Mouse (Mus musculus) hindbrain, postnatal 0 days (tissue): Measurements from ENCODE around the gene Aqp1. TPM values are rescaled to one million over a fixed set of nuclear protein-coding genes. Genes with fewer than 3 reads are reported as not detected.

Experiments
- ATAC-seq: fragments of 200-750 bp; cut with Nextera tagmentation; 2 replicates; pipeline ENCODE4 v1.8.0; 2017; ENCODE audit warnings: mild to moderate bottlenecking, moderate TSS enrichment, moderate library complexity
- DNase-seq: peaks from one replicate; pipeline ENCODE4 v3.0.0-alpha.2; 2015; ENCODE audit warnings: low spot score
- H3K27ac ChIP-seq: fragments of 300-500 bp; sonication (generic); 2 replicates; pipeline ENCODE4 v1.5.1; 2014; ENCODE audit warnings: mild to moderate bottlenecking
- H3K27me3 ChIP-seq: fragments of 300-500 bp; sonication (generic); 2 replicates; pipeline ENCODE4 v1.6.1; 2014; ENCODE audit warnings: low read length, mixed read lengths; ENCODE audit not compliant: insufficient read depth
- H3K36me3 ChIP-seq: fragments of 300-500 bp; sonication (generic); 2 replicates; pipeline ENCODE4 v1.6.1; 2014; ENCODE audit warnings: low read length, mixed read lengths; ENCODE audit not compliant: insufficient read depth
- H3K4me1 ChIP-seq: fragments of 300-500 bp; sonication (generic); 2 replicates; pipeline ENCODE4 v1.6.1; 2014; ENCODE audit warnings: antibody characterized with exemption, low read length, mixed read lengths; ENCODE audit not compliant: insufficient read depth
- H3K4me2 ChIP-seq: fragments of 300-500 bp; sonication (generic); 2 replicates; pipeline ENCODE4 v1.6.1; 2014; ENCODE audit warnings: low read depth, mild to moderate bottlenecking, low read length, moderate library complexity, mixed read lengths
- H3K4me3 ChIP-seq: fragments of 300-500 bp; sonication (generic); 2 replicates; pipeline ENCODE4 v1.5.1; 2014; ENCODE audit warnings: low read length
- H3K9ac ChIP-seq: fragments of 300-500 bp; sonication (generic); replicated peaks from 2 replicates; pipeline ENCODE4 v1.6.1; 2014; ENCODE audit warnings: mild to moderate bottlenecking, low read length, moderate library complexity, mixed read lengths
- H3K9me3 ChIP-seq: fragments of 300-500 bp; sonication (generic); 2 replicates; pipeline ENCODE4 v1.6.1; 2016; ENCODE audit warnings: low read length, mixed read lengths
- CTCF ChIP-seq: IDR thresholded peaks from 2 replicates; pipeline ENCODE4 v1.5.1; 2016; ENCODE audit warnings: antibody characterized with exemption, control low read depth, low read depth
- WGBS: fragments of 180-500 bp; shearing (Covaris S2); extraction: QIAGEN DNeasy Blood & Tissue Kit; methylation state at CpG from one replicate; pipeline ENCODE4 v1.1.7; 2014; 5-methylcytosine and 5-hydroxymethylcytosine counted together
- polyA plus RNA-seq: library from polyadenylated mRNA; unstranded; fragments of >200 nt; fragmentation: Nextera tagmentation; extraction: Ambion mirVana; gene quantifications from 2 replicates; pipeline ENCODE4 v1.2.1, GENCODE M21; 2015
- total RNA-seq: library from RNA; depleted of rRNA; stranded (reverse); fragments of >200 nt; gene quantifications from 2 replicates; pipeline ENCODE4 v1.2.3, GENCODE M21; 2014

Gene Aqp1
- total and polyA plus RNA-seq, 2 experiments from 2014 or later, result 19.5 to 32.6 TPM

- Histone ChIP-seq H3K4me1 (no peaks in the 10 kb centered on the region), H3K9ac (no peak overlapping the region), H3K36me3 (no peaks in the 10 kb centered on the region), H3K4me3 (no peak overlapping the region), H3K4me2 (no peak overlapping the region), H3K27me3 (no peaks in the 10 kb centered on the region), H3K27ac (no peak overlapping the region), H3K9me3 (no peaks in the 10 kb centered on the region)
- WGBS, result 75% methylated on average over 2 of the region's 2 CpGs
- DNase-seq (no peak), ATAC-seq (no peak)
- TF ChIP-seq CTCF, result no peak
These were observed 26.1 kb upstream of the Aqp1 start for GRCm38 (mm10) chr6:55310179-55310578.

GRCm38 (mm10) chr6:55311962-55312361 is 24.3 kb upstream of the Aqp1 start:
- ATAC-seq (no peak), DNase-seq (no peak)
- no peaks in the 10 kb centered on the region for H3K36me3 ChIP-seq
- no peak overlapping the region for H3K4me2 ChIP-seq
- WGBS, result 78% methylated on average over 5 of the region's 5 CpGs
- no peak overlapping the region for H3K4me3 ChIP-seq
- no peaks in the 10 kb centered on the region for H3K4me1 ChIP-seq
- no peaks in the 10 kb centered on the region for H3K27me3 ChIP-seq
- no peak for TF ChIP-seq CTCF
- no peaks in the 10 kb centered on the region for H3K9me3 ChIP-seq
- no peak overlapping the region for H3K9ac ChIP-seq
- no peak overlapping the region for H3K27ac ChIP-seq

GRCm38 (mm10) chr6:55313893-55314292 is 22.3 kb upstream of the Aqp1 start:
- WGBS, result 93% methylated on average over 4 of the region's 4 CpGs
- no peak overlapping the region for H3K27ac ChIP-seq
- H3K4me1 ChIP-seq, result no peaks in the 10 kb centered on the region
- H3K27me3 ChIP-seq, result no peaks in the 10 kb centered on the region
- H3K9ac ChIP-seq, result no peak overlapping the region
- H3K4me3 ChIP-seq, result no peak overlapping the region
- no peaks in the 10 kb centered on the region for H3K36me3 ChIP-seq
- TF ChIP-seq CTCF, result no peak
- H3K4me2 ChIP-seq, result no peak overlapping the region
- ATAC-seq, result no peak
- H3K9me3 ChIP-seq, result no peaks in the 10 kb centered on the region
- no peak for DNase-seq

- Histone ChIP-seq H3K36me3 (no peaks in the 10 kb centered on the region), H3K4me3 (no peak overlapping the region), H3K4me1 (no peaks in the 10 kb centered on the region; the same call in 1 of the 2 replicates), H3K27ac (no peak overlapping the region), H3K4me2 (no peak overlapping the region), H3K9me3 (no peaks in the 10 kb centered on the region), H3K27me3 (no peaks in the 10 kb centered on the region), H3K9ac (no peak overlapping the region)
- 86% methylated on average over 8 of the region's 8 CpGs for WGBS
- ATAC-seq (no peak), DNase-seq (no peak)
- TF ChIP-seq CTCF, result no peak
These were observed 21.6 kb upstream of the Aqp1 start for GRCm38 (mm10) chr6:55314628-55315027.

GRCm38 (mm10) chr6:55318597-55318996 is 17.6 kb upstream of the Aqp1 start:
- no peaks in the 10 kb centered on the region for H3K27me3 ChIP-seq
- no peak overlapping the region for H3K4me2 ChIP-seq
- no peaks in the 10 kb centered on the region for H3K36me3 ChIP-seq
- no peak overlapping the region for H3K27ac ChIP-seq
- DNase-seq (no peak), ATAC-seq (no peak)
- no peak overlapping the region for H3K9ac ChIP-seq
- no peaks in the 10 kb centered on the region; the same call in 1 of the 2 replicates for H3K4me1 ChIP-seq
- no peak overlapping the region for H3K4me3 ChIP-seq
- WGBS, result 99% methylated on average over 3 of the region's 3 CpGs
- no peaks in the 10 kb centered on the region for H3K9me3 ChIP-seq
- TF ChIP-seq CTCF, result no peak

GRCm38 (mm10) chr6:55319585-55320551 is 16.4 kb upstream of the Aqp1 start:
- 70% methylated on average over 14 of the region's 14 CpGs for WGBS
- Histone ChIP-seq H3K4me2 (no peak overlapping the region), H3K27me3 (no peaks in the 10 kb centered on the region), H3K27ac (no peak overlapping the region), H3K4me1 (no peaks in the 10 kb centered on the region; the same call in 1 of the 2 replicates), H3K4me3 (no peak overlapping the region), H3K9me3 (no peaks in the 10 kb centered on the region), H3K9ac (no peak overlapping the region), H3K36me3 (no peaks in the 10 kb centered on the region)
- DNase-seq (peak; percentile 16), ATAC-seq (0 out of 2 replicates have a peak, but pooled peaks have one; percentile 24)
- TF ChIP-seq CTCF, result no peak

GRCm38 (mm10) chr6:55320894-55321293 is 15.3 kb upstream of the Aqp1 start:
- no peak overlapping the region for H3K4me2 ChIP-seq
- no peaks in the 10 kb centered on the region for H3K27me3 ChIP-seq
- H3K36me3 ChIP-seq, result no peaks in the 10 kb centered on the region
- no peak for DNase-seq
- TF ChIP-seq CTCF, result no peak
- H3K4me1 ChIP-seq, result no peaks in the 10 kb centered on the region; the same call in 1 of the 2 replicates
- 73% methylated on average over 4 of the region's 4 CpGs for WGBS
- H3K9me3 ChIP-seq, result no peaks in the 10 kb centered on the region
- H3K4me3 ChIP-seq, result no peak overlapping the region
- H3K27ac ChIP-seq, result no peak overlapping the region
- ATAC-seq, result no peak; the same call in 1 of the 2 replicates
- H3K9ac ChIP-seq, result no peak overlapping the region
